Mouse (Mus musculus) heart, postnatal 4 days (tissue): Measurements from ENCODE around the gene Sh3bp1. TPM values are rescaled to one million over a fixed set of nuclear protein-coding genes. Genes with fewer than 3 reads are reported as not detected.
"Not testable (repeated sequence)": the region's sequence is repeated elsewhere in the genome, so short reads cannot be mapped to it uniquely, and the experiment has no call there.

Experiments used
- DNase-seq: peaks from one replicate; pipeline ENCODE4 v3.0.0; 2021
- total RNA-seq, 2 experiments: library from RNA; stranded (reverse); gene quantifications; 2 replicates each; pipeline ENCODE4 v1.2.3; 2021

Gene Sh3bp1
- total RNA-seq, 2 experiments from 2014 or later: 7.7 to 11.1 TPM

- no peak for DNase-seq
Measured at GRCm38 (mm10) chr15:78877810-78878390, 21.7 kb upstream of the Sh3bp1 start.

- not testable (repeated sequence) for DNase-seq
Measured at GRCm38 (mm10) chr15:78878792-78879516, 20.6 kb upstream of the Sh3bp1 start.

GRCm38 (mm10) chr15:78880432-78880831, 19.1 kb upstream of the Sh3bp1 start:
- no peak for DNase-seq

- no peak for DNase-seq
Measured at GRCm38 (mm10) chr15:78881828-78882227, 17.7 kb upstream of the Sh3bp1 start.

- DNase-seq: no peak
Measured at GRCm38 (mm10) chr15:78889401-78889853, 10.1 kb upstream of the Sh3bp1 start.

- no peak for DNase-seq
Measured at GRCm38 (mm10) chr15:78892440-78892839, 7.1 kb upstream of the Sh3bp1 start.

GRCm38 (mm10) chr15:78894726-78895125, 4.8 kb upstream of the Sh3bp1 start:
- DNase-seq: no peak

GRCm38 (mm10) chr15:78895741-78896140, 3.8 kb upstream of the Sh3bp1 start:
- DNase-seq: no peak

- DNase-seq: no peak
Measured at GRCm38 (mm10) chr15:78896149-78896548, 3.4 kb upstream of the Sh3bp1 start.

- no peak for DNase-seq
Measured at GRCm38 (mm10) chr15:78897488-78897887, 2.1 kb upstream of the Sh3bp1 start.

GRCm38 (mm10) chr15:78898507-78899001, 1.0 kb upstream of the Sh3bp1 start:
- no peak for DNase-seq

- no peak for DNase-seq
Measured at GRCm38 (mm10) chr15:78899409-78899739, 194 bp upstream of the Sh3bp1 start, which contains the start of gene Gm49510. Gm49510 (plus strand) TSS chr15:78899667.

GRCm38 (mm10) chr15:78900585-78901421, 1.2 kb downstream of the Sh3bp1 start:
- peak; percentile 39 for DNase-seq

- no peak for DNase-seq
Measured at GRCm38 (mm10) chr15:78901422-78901789, 1.8 kb downstream of the Sh3bp1 start.

- peak; percentile 93 for DNase-seq
Measured at GRCm38 (mm10) chr15:78903243-78903642, 3.7 kb downstream of the Sh3bp1 start.

GRCm38 (mm10) chr15:78908399-78908798, 8.8 kb downstream of the Sh3bp1 start:
- no peak for DNase-seq

- no peak for DNase-seq
Measured at GRCm38 (mm10) chr15:78908982-78909381, 9.4 kb downstream of the Sh3bp1 start.

- DNase-seq: no peak
Measured at GRCm38 (mm10) chr15:78912040-78912439, 12.5 kb downstream of the Sh3bp1 start.

- DNase-seq: peak; percentile 96
Measured at GRCm38 (mm10) chr15:78913632-78914090, 14.1 kb downstream of the Sh3bp1 start, which contains the start of gene Pdxp. Pdxp (plus strand) TSS chr15:78913919.

- peak; percentile 46 for DNase-seq
Measured at GRCm38 (mm10) chr15:78914091-78914822, 14.7 kb downstream of the Sh3bp1 start.

- DNase-seq: no peak
Measured at GRCm38 (mm10) chr15:78914823-78915659, 15.5 kb downstream of the Sh3bp1 start.
